Mouse (Mus musculus) lung, postnatal 36 days (tissue): ENCODE measurements at regions not wholly inside any gene's neighbourhood (a gene's known extent, or its start where the extent isn't known, plus 50 kb on each side); places are given as distances from the start of the nearest gene placed in this dataset.

Source experiments
- DNase-seq: peaks from one replicate; pipeline ENCODE4 v3.0.0; 2022; ENCODE audit warnings: mixed read lengths

DNA sequence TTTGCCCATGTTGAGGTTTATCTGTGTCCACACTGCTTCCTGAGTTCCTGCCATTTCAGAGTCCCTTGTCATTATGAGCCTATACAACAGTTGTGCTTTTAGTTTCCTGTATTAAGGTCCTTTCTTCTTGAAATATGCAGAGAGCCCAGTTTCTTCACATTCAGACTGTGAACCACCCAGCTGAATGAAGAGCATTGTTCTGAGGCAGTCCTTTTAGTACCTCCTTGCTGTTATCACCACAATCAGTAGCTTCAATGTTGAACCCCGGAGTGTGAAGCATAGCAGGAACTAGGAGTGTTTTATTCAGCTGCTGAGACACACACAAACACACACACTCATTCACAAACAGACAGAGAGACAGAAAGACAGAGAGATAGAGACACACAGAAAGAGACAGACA is 1452.1 kb downstream of the Gsdmc2 start:
- no peak for DNase-seq

DNA sequence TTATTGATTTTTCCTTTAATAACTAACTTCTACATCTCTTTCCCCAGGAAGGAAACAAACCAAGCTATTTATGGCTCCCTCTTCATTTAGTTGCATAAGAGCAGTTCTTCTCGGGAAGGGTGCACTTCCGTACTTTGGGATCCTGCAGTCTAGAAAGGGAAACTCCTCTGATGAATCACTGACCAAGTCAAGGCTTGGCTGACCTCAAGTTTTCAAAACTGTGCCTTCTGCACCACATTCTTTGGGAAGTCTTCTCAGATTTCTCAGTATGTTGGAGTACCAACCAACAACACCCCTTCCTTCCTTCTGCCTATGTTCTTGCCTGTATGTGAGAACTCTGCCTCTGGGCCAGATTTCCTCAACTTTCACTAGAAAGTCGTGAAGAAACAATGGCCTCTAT is 1452.6 kb downstream of the Gsdmc2 start:
- DNase-seq, result peak; percentile 58

DNA sequence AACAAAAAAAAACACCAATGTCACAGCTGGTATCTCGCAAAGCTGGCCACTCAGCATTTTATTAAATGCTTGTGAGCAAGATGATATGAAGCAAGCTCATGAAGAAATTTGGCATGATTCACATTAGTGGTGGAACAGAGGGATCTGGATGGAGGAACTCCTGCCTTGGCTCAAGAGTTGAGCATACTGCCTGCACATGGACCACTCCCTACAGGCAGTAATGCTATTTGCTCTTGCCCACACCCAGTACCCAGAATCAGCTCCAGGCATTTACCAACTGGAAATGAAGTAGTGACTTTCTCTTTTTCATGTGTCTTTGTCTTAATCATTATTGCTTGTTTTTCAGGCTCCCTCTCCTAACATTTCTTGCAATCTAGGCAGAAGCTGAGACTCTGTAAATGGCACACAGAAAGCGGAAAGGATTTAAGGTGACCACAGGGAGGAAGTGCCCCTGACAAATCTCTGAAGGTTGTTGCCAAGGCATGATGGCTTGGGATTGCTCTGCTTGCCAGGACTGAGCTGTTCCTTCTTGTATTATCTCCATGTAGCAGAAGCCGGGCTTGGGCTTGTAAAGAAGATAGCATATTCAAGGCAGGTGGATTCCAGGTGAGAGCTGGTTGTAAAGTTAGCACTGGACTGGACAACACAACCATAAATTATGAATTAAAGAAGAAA is 1455.4 kb downstream of the Gsdmc2 start:
- peak; percentile 17 for DNase-seq

DNA sequence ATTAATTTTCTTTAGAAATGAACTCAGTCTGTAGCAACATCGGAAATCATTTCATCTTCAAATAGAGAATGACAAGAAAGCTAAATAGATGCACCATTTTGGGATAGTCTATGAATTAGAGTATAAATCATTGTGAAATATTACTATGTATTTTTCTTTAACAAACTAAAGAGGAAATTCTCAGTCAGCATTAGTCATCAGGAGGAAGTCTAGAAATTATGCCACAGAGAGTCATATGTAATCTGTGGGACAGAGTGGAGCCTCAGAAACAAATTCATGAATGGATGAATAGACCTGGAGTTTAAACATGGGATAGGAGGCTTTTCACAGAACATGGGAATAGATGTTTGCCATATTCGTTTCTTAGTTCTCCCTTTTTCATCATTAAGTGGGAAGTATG is 1459.4 kb upstream of the A1bg start:
- no peak for DNase-seq

DNA sequence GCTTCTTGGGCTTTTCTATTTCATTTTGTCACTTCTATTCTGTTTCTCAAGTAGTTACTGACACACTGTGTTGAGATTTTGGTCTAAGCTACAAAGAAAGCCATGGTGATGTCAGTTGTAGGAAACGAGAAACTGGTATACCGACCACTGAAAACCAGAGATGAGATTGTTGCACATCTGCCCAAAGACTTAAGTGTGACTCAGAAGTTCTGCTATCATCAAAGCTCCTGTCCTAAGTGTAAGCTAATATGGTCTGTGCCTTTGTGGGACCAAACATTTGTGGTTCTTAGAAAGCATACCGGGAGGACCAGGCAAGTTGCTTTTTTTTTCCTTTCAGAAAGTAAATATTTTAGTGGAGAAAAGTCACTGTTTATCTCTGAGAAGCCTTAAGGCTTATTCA is 1451.8 kb upstream of the A1bg start:
- DNase-seq, result no peak

DNA sequence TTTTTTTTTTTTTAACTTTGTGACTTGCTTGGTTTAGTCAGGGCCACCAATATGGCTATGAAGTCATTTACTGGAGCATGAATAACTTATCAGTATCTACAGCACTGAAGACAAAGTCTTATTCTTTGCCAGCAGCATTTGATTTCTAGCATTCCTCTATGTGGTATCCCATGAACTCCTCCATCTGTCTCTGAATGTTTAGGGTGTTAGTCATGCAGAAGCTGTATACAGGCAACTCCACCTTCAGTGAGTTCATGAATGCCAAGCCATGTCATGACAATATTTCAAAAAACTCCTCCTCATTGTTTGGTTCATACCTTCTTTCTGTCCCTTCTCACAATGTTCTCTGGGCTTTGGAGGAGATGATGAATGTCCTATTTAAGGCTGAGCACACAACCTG is 1438.4 kb upstream of the A1bg start:
- no peak for DNase-seq

DNA sequence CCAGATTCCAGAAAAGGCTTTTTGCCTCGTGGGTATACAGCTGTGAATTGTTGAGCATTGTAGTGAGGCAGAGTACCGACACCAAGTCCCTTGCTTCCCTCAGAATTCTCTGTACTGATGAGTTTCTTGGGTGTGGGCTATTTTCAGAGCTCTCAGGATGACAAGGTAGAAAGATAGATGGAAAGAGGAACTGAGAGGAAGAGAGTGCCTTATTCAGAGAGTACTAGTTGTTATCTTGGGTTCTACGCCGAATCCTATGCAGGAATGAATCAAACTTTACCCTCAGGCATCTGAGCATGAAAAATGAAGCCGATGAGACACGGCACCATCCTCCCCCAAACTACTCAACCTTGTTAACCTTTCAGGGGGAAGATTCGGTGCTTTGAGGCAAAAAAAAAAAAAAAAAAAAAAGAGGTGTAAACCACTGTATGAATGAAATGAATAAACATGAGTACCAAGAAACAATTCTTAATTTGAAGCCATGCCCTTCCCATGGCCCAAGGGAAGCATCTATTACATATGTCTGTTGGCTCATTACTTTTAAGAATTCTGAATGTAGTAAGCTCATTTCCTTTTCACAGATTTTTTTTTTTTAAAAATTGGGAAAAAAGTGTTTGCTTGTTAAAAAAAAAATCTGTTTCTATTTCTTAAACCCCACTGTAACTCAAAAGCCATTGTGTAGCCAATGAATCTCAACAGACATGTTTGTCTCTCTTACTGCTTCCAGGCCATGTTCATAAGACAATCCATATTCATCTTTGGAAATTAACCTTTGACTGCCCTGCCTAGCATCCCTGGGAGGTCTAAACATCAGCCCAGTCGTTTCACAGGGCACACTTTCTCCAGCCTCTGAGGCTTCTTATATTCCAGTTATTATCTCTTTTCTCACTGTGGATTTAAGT is 1435.8 kb upstream of the A1bg start:
- DNase-seq, result no peak

DNA sequence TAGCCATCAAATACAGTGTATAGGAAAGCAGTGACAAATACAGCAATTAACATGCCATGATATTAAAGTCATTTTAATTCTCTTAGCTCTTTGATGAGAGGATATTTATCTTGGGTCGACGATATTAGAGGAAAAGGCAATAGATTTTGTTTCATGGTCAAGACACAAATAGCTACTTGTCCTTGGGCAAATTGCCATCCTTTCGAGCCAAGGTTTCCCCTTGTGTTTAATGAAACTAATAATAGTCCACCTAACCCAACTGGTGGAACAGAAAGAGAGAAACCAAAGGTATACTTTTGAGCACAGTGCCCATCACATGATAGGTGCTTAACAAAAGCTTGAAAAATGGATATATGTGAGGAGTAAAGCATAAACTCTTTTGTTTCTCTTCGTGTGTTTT is 1431.0 kb upstream of the A1bg start:
- DNase-seq, result no peak

DNA sequence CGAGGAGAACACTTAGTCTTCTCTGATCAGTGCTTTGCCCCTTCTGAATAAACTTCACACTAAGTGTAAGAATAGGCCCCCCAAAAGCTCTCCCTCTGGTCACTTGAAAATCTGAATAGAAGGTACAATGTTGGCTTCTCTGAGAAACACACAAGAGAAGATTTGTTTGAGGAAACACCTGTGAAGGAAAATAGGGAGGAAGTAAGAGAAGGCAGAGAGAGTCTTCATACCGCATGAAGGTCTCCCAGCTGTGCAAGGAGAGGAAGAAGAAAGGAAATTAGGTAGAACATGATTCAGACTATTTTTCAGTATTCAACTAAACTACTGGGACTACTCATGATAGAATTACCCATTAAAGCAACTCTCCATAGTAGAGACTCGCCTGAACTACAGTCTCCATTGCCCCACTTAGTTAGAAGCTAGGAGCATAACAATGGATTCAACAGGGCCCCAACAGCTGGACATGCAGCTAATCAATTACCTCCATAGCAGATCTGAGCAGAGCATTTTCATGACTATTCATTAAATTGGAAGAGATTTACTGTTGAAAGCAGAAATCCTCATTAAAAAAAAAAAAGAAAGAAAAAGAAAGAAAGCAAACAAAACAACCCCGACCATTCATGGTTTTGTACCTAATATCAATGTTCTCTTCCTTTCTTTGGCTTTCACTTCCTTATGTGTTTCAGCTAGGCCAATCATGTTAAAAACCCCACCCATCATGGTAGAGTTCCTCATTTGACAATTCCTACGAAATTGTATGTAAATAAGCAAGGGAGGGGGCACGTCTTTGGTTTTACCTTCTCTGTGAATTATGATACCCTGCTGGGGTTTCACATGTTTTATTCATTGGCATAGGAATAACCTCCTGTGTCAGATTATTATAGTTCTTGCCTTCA is 1428.3 kb upstream of the A1bg start:
- peak; percentile 19 for DNase-seq

DNA sequence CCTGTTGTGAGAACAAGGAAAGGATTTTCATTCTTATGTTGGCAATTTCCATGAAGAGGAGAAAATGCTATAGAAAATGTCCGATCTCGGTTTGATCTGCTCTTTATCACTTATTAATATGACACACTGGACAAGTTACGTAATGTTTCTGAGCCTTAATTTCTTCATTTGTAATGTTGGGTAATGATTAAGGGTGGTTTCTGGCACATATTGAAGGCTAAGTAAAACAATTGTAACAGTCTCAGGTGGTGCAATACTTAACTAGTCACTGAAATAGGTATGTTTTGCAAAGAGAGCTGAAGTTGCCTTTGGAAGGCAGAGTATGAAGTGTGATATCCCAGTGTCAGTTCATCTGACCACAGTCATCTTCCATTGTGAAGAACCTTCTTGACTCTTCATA is 1427.2 kb upstream of the A1bg start:
- DNase-seq, result no peak

DNA sequence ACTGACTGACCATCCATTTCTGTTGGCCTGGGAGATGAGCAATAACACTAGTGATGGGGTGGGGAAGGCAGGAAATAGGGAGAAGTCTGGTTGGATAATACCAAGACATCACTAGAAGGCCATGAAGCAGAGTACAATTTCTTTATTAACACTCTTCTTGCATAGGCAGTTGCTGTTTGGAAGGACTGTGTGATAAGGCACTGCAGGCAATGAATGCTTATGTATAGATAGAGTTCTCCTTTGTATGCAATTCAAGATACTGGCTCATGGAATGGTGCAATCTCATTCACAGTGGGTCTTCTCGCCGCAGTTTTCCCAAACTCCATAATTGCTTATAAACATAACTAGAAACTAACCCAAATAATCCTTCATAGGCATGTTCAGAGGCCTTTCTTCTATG is 1426.1 kb upstream of the A1bg start:
- no peak for DNase-seq

DNA sequence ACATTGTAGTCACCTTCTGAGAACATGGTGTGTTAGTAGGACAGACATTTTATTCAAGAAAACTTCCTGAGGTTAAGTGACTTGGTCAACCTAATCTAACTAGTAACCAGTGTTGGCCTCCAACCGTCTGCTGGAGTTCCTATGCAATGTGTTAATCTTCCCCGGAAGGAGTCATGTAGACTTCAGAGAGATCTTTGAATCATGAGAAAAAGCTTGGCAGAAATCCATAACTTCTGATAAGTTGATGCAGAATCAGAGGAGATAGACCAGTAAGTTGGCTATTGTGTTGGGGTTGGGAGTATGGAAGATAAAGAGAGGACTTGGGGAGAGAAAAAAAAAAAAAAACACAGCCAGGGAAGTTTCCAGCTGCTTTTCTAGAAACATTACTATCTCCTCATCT is 1424.9 kb upstream of the A1bg start:
- no peak for DNase-seq

DNA sequence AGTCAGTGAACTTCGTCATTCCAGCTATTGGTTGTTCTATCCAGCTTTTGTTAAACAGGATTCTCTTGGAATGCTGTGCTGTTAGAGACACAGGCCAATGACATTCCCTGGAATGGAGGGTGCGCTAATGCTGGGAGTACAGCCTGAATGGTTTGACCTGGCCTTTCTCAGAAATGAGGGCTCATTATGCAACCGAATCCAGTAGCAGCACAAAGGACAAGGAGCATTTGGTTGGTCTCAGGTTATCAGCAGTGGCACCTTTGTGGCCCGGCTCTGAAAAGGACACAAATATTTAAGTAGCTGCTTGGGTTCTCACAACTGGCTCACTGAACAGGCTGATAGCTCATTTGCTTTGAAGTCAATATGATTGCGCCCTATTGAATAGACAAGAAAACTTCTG is 1423.1 kb upstream of the A1bg start:
- peak; percentile 18 for DNase-seq

DNA sequence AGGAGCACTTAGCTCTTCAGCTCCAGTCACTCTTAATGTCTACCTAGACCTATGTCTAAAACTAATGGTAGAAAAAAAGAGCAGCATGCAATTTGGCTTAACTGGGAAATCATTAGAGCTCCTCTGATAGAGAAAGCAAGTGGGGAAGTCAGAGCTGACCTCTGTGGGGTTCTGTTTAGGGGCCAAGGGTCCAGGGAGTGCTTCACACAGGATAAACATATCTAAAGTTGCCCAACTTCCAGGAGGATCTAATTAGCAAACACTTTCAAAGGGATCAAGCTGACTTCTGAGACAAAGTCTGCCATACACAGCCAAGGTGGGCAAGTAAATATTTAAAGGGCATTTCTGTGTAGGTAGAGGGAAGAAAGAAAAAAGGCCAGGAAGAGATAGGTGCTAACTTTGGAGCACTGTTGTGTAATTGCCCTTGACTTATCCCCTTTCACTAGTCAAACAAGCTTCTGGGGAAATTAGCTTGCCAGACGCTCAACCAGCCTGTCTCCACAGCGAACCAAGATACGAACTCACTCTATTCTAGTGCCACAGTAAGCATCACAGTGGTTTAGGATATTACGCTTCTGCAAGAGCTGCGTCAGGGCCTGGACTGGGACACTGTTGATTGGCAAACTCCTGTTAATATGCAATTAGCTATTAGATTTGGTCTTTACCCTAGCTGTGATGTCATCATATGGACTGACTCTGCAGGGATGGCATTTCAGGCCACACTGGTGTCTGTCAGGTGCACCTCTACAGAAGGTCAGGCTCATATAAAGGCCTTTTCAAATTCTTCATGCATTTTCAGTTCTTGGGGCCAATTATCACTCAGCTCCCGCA is 1413.9 kb upstream of the A1bg start:
- DNase-seq, result no peak

DNA sequence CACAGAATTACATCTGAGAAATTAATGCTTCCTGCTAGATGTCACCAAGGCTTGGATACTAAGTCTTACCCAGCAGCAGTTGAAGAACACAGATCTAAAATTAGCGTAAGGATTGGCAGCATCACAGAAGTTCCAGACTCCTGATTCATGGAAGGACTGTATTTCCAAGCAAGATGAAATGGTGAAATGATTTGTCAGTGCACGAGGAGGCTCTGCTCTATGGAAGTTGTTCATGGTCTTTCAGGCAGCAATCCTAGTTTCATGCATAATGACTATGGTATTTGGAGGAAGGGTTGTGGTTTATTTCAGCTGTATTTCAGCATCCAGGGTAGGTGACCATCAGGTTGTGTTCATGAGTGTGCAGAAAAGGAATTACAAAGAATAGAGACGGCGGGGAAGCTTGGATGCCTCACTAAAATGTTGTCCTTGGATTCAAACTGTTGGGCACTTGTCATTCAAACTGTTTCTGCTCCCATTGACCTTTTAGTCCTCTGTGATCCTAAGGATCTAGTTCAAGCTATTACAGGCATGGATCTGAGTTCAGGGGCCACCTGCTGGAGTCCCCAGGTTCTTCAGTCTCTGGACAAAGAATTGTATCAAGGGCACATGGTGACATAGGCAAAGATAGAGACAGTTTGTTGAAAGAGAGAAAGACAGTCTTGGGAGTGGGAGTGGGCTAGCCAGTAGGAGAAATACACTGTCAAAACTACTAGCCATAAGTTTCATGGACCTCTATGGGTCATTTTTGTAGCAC is 1411.6 kb upstream of the A1bg start:
- DNase-seq, result peak; percentile 15

DNA sequence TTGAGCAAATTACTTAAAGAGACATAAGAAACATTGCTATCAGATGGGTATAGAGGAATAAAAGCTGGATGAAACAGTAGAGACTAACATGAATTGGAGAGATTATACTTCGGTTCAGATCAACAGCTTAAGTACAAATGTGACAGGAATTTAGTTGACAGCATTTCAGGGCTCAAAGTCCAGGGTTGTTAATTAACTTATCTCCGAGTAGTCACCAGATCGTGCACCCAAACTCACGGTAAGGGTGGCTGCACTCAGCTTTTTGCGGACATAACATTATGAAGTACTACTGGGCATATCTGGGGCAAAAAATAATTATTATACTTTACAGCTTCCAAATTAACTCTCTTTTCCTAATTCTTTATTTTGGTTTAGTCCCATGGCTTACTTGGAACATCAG is 1409.3 kb upstream of the A1bg start:
- DNase-seq, result no peak

DNA sequence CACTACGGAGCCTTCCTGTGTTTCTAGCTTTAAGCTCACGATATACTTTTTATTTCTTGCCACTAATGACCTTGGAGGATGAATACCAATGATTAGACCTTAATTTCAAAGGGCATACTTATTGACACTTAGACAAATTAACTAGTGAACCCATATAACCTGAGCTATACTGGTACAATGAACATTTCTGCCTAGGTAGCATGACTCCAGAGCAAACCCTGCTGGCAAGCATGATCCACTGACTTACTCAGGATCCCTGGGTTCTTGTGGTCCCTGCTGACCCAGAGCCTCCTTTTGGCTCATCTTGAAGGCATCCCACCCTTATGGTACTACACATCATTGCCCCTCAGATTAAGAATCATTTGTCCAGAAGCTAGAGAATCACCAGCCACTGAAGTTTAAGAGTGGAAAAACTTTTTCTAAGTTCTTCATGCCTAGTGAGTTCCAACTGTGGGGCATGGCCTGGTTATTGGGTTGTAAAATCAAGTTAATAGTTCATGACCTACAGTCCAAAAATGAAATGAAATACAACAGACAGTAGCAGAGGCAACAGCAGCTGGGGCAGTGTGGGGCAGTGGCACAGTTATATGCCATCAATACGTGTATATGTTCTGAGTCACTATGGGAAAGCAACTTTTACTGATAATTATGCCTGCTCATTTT is 1408.5 kb upstream of the A1bg start:
- no peak for DNase-seq

DNA sequence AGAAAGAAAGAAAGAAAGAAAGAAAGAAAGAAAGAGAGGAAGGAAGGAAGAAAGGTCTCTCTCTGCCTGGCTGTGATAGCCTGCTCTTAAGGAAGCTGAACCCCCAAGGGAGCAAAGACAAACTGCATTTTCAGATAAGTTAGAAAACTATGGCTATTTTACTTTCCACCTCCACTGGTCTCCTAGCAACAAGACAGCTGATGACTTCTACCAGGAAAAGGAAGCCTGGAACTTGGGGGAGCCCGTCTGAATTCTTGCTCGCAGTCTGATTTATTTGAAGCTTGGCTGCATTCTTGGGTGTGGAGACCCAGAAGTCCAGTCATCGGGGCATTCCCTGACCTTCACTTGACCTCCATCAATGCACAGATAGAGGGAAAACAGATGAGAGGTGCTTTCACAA is 1406.1 kb upstream of the A1bg start:
- DNase-seq, result peak; percentile 19

DNA sequence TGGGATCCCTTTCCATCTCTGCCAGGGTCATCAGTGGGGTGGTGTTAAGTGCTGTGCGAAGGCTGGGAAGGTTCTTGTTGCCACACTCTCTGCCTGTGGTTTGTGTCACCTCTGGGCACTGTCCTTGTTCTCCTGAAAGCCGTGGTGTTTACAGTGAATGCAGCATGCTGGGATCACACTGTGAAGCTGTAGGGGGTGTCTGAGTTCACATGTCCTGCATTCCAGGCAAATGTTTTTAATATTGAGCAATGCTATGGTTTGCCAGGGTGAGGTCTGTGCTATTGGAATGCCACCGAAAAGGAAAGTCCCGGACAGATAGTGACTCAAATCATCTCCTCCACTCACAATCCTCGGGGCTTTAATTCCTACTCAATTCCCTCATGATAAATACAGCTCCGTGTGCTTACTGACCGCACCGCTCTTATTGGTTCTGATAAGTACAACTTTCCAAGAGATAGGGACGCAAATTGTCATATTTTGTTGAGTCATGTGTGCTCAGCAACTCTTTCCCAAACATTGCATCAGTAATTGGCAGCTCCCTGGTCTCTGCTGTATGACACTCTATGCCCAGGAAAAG is 1405.6 kb upstream of the A1bg start:
- DNase-seq, result peak; percentile 59

DNA sequence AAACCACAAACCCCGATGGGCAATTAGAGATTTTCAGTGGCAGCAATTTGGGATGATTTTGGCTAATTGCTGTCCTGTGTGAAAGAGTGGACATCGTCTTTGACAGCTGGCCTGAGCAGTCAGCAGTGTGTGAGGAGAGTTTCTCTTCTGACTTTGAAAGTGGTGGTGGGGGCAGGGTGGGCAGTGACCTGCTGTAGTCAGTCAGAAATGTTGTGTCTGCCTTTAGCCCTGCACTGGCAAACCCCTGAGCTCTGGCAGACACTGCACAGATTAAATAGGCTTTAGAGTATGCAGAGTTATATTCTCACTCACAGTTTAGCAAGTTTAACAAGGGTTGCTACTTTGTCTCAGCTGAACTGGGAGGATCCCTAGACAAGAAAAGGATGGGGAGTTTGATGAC is 1404.7 kb upstream of the A1bg start:
- no peak for DNase-seq

DNA sequence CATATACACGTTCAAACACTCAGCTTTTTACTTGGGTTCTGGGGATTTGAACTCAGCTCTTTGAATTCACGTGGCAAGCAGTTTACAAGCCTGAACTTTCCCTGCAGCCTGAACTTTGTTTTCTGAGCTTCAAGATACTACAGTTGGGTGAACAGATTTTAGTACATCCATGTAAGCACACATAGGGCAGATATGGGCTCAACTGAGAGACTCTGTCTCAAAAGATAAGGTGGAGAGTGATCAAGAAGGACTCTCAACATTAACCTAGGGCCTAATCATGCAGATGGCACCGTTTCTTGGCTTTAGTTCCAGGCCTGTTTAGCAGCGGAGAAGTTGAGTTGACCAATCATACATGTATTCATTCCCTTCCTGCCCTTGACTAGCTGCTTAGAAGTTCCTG is 1403.7 kb upstream of the A1bg start:
- no peak for DNase-seq
